Mouse (Mus musculus): ENCODE results near the gene Zfp143.

GRCm38 (mm10) chr7:110063731-110064130 is 2.7 kb downstream of the Zfp143 start:
- TF ChIP-seq CTCF (IDR thresholded peaks at IDR 0.05; ENCODE audit: low read depth, low read length) = no peak
- no peak for TF ChIP-seq POLR2A (IDR thresholded peaks at IDR 0.05; ENCODE audit: insufficient read depth, low read length)

All from ES-Bruce4 (cell line).